Mouse (Mus musculus) limb, embryonic 14.5 days (tissue): Measurements from ENCODE around the gene Kcna2. TPM values are rescaled to one million over a fixed set of nuclear protein-coding genes. Genes with fewer than 3 reads are reported as not detected.

ENCODE experiments used
- ATAC-seq: fragments of 200-750 bp; cut with Nextera tagmentation; 2 replicates; pipeline ENCODE4 v1.8.0; 2017; ENCODE audit warnings: low read depth, moderate number of reproducible peaks, moderate TSS enrichment; ENCODE audit not compliant: low FRiP score
- DNase-seq: peaks from one replicate; pipeline ENCODE4 v3.0.0-alpha.2; 2015; ENCODE audit warnings: low spot score
- H3K27ac ChIP-seq: fragments of 300-500 bp; sonication (generic); replicated peaks from 2 replicates; pipeline ENCODE4 v1.5.1; 2014; ENCODE audit warnings: low read depth, mild to moderate bottlenecking, low read length, moderate library complexity, mixed read lengths
- H3K27me3 ChIP-seq: fragments of 300-500 bp; sonication (generic); 2 replicates; pipeline ENCODE4 v1.6.1; 2014; ENCODE audit warnings: low read length, mixed read lengths; ENCODE audit not compliant: control insufficient read depth, insufficient read depth
- H3K36me3 ChIP-seq: fragments of 300-500 bp; sonication (generic); 2 replicates; pipeline ENCODE4 v1.6.1; 2014; ENCODE audit warnings: mild to moderate bottlenecking, low read length, moderate library complexity, mixed read lengths; ENCODE audit not compliant: control insufficient read depth, insufficient read depth
- H3K4me1 ChIP-seq: fragments of 300-500 bp; sonication (generic); 2 replicates; pipeline ENCODE4 v1.6.1; 2014; ENCODE audit warnings: antibody characterized with exemption, low read length, mixed read lengths; ENCODE audit not compliant: control insufficient read depth, insufficient read depth
- H3K4me2 ChIP-seq: fragments of 300-500 bp; sonication (generic); replicated peaks from 2 replicates; pipeline ENCODE4 v1.6.1; 2014; ENCODE audit warnings: low read depth, mild to moderate bottlenecking, low read length, moderate library complexity; ENCODE audit not compliant: severe bottlenecking
- H3K4me3 ChIP-seq: fragments of 300-500 bp; sonication (generic); replicated peaks from 2 replicates; pipeline ENCODE4 v1.5.1; 2014; ENCODE audit warnings: low read length
- H3K9ac ChIP-seq: fragments of 300-500 bp; sonication (generic); 2 replicates; pipeline ENCODE4 v1.6.1; 2014; ENCODE audit warnings: mild to moderate bottlenecking, low read depth, low read length, moderate library complexity; ENCODE audit not compliant: severe bottlenecking
- H3K9me3 ChIP-seq: fragments of 300-500 bp; sonication (generic); 2 replicates; pipeline ENCODE4 v1.6.1; 2016; ENCODE audit warnings: low read length; ENCODE audit not compliant: control insufficient read depth
- POLR2A ChIP-seq: fragments of 200-500 bp; IDR thresholded peaks from 2 replicates; pipeline ENCODE4 v1.8.0; 2012; ENCODE audit warnings: inconsistent platforms, mild to moderate bottlenecking, moderate library complexity, borderline replicate concordance; ENCODE audit not compliant: insufficient read depth, insufficient read length; ENCODE audit errors: extremely low read depth
- WGBS: fragments of 180-500 bp; shearing (Covaris S2); extraction: QIAGEN DNeasy Blood & Tissue Kit; methylation state at CpG from one replicate; pipeline ENCODE4 v1.1.7; 2014; 5-methylcytosine and 5-hydroxymethylcytosine counted together
- polyA plus RNA-seq, 2 experiments: library from polyadenylated mRNA; depleted of rRNA in 1 of 2; stranded (reverse) in 1 of 2; unstranded in 1 of 2; fragments of >200 nt; fragmentation: Nextera tagmentation in 1 of 2; extraction: Ambion mirVana in 1 of 2; gene quantifications; 2 replicates each; pipeline versions ENCODE4 v1.2.1 to v1.2.3; 2012 to 2014

The Kcna2 gene
- polyA plus RNA-seq, 2 experiments, result 0.25 to 0.47 TPM

DNA sequence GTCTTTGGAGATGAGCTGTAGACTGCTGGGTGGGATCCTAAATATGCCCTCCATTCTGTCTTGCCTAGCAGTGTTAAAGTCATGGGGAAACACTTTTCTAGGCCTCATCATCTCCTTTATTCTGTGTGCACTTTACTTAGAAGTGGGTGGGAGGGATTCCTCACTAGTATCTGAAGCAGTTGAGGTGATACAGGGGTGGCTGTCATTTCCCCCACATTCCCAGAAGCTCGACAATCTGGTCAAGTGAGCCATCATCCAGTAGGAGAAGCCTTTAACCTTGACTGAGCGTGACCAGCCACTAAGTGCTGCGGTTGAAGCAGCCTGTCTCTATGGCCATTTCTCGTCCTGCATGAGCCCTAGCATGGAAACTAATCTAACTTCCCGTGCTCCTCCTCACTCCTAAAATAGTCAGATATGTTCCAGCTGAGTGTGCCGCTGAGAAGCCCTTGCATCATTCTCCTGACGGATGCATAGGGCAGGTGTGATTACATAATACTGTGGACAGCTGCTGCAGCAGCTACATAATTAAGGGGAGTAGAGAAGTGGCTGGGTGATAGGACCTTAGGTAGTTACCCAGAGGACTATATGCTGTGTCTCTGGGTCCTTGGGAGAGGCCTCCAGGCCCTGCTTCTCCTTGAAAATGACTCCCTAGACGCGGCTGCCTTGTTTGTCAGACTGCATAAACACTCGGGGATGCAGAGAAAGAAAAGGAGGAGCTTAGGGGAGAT lies 12.2 kb downstream of the Kcna2 start:
- no peak for TF ChIP-seq POLR2A

DNA sequence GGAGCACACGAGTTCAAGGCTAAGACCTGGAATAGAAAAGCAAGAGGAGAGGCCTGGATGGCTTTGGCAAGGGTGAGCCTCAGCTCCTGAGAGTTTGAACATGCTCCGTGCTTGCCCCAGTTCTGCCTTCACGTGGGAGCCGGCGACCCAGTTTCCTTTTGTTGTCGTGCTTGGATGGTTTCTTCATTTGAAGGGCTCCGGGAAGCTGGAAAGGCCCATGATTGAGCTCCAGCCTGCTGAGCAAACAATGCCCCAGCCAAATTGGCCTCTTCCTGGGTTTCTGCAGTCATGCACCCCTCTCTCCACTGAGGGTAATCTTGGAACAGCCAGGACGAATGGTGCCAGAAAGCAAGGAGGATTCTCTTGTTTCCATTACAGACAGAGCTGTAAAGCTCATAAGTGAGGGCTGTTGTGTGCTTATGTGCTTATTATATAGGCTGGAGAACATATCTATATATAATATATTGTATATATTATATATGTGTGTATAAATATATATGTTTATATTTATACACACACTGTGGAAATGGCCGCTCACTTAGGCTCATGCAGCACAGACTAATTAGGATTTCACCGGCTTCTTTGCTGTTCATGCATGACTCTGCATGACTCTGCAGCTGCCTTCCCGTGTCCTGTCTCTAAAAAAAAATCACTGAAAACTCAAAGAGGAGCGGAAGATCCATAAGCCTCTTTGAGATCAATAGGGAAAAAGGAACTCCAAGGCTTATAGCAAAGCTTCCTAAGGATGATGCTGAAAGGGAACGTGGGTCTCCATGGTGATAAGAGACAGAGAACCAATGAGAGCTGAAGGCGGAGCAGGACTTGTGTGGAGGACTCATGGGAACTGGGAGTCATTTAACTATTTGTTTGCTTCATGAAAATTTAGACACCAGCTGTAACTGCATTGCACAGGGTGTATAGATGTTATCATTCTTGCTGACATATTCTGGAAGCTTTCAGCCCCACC lies 13.1 kb downstream of the Kcna2 start:
- no peaks in the 10 kb centered on the region for H3K27me3 ChIP-seq
- H3K36me3 ChIP-seq, result no peaks in the 10 kb centered on the region
- WGBS, result 65% methylated on average over 14 of the region's 14 CpGs
- H3K9ac ChIP-seq, result no peak overlapping the region
- H3K4me1 ChIP-seq, result no peaks in the 10 kb centered on the region
- H3K27ac ChIP-seq, result no peak overlapping the region
- H3K4me3 ChIP-seq, result no peak overlapping the region
- TF ChIP-seq POLR2A, result no peak
- no peak overlapping the region for H3K4me2 ChIP-seq
- DNase-seq, result no peak
- ATAC-seq, result no peak
- no peaks in the 10 kb centered on the region for H3K9me3 ChIP-seq

More for the DNA sequence above, 12.2 kb downstream of the Kcna2 start:
- Histone ChIP-seq H3K4me1 (no peaks in the 10 kb centered on the region), H3K36me3 (no peaks in the 10 kb centered on the region), H3K4me3 (no peak overlapping the region), H3K9ac (no peak overlapping the region), H3K9me3 (no peaks in the 10 kb centered on the region), H3K27me3 (no peaks in the 10 kb centered on the region), H3K27ac (no peak overlapping the region), H3K4me2 (no peak overlapping the region)
- ATAC-seq, result no peak
- DNase-seq, result no peak
- 74% methylated on average over 10 of the region's 10 CpGs for WGBS

DNA sequence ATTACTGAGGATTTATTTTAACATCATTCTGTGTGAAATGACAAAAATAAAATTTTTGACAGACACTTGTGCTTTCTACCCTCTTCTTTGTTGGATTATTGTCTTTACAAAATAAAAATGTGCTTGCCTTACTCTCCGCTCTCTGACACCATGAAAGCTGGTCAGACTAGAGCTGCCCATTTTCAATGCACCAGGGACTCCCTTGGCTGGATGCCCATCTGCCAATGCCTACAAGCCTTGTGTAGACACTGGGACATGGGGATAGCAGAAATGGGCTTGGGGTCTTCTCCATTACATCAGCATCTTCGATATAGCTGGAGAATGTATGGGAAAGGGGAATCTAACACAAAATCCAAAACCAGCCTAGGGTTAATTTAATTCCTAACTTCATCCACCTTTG lies 14.0 kb downstream of the Kcna2 start:
- TF ChIP-seq POLR2A, result no peak
- Histone ChIP-seq H3K4me2 (no peak overlapping the region), H3K36me3 (no peaks in the 10 kb centered on the region), H3K27ac (no peak overlapping the region), H3K4me3 (no peak overlapping the region), H3K27me3 (no peaks in the 10 kb centered on the region), H3K9ac (no peak overlapping the region), H3K9me3 (no peaks in the 10 kb centered on the region), H3K4me1 (no peaks in the 10 kb centered on the region)
- no peak for DNase-seq
- ATAC-seq, result no peak
- WGBS, result 96% methylated on average over 2 of the region's 2 CpGs

DNA sequence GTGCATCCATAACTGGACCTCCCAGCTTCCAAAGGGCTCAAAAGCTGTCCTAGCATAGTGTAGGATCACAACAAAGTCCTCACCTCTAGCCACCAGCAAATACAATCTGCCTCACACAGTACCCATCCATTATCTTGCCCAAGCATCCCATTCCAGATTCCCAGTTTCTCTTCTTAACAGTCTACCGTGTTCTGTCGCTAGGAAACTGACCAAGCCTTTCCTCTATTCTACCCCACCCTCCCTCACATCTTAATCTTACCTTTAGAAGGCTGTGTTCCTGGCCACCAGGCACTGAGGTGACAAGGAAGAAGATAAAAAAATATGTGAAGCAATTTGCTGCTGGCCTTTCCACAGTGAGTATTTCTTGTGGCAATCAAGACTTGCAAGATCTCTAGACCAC lies 14.8 kb downstream of the Kcna2 start:
- no peak for TF ChIP-seq POLR2A
- H3K27me3 ChIP-seq, result no peaks in the 10 kb centered on the region
- no peak overlapping the region for H3K9ac ChIP-seq
- H3K36me3 ChIP-seq, result no peaks in the 10 kb centered on the region
- H3K27ac ChIP-seq, result no peak overlapping the region
- no peak overlapping the region for H3K4me3 ChIP-seq
- DNase-seq, result no peak
- H3K9me3 ChIP-seq, result no peaks in the 10 kb centered on the region
- 82% methylated on average over 2 of the region's 2 CpGs for WGBS
- no peaks in the 10 kb centered on the region for H3K4me1 ChIP-seq
- no peak overlapping the region for H3K4me2 ChIP-seq
- ATAC-seq, result no peak

DNA sequence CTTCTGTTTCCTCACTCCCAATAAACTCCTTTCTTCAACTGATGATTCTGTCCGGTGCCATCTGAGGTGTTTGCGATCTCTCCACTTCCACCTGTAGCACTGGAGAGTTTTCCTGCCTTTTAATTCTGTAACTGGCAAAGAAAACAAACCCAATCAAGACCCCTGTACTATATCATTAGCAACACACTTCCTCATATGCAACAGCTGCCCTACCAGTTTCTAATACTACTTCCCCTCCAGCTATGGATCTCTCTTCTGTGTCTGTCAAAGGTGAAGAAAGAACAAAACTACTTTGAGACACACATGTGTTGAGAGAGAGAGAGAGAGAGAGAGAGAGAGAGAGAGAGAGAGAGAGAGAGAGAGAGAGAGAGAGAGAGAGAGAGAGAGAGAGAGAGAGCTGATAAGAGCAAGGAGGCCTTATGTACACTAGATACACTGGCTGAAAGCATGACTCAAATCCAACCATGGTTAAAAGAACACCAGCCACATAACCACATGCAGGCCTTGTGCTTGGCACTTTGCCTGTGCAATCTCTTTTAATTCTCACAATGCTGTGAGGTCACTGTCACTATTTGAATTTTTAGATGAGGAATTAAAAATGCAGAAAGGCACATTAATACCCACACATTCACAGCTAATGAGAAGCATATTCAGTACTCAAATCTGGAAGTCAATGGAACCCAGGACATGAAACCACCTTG lies 19.1 kb downstream of the Kcna2 start:
- H3K27me3 ChIP-seq, result no peaks in the 10 kb centered on the region
- TF ChIP-seq POLR2A, result no peak
- ATAC-seq (no peak), DNase-seq (no peak)
- no peaks in the 10 kb centered on the region for H3K4me1 ChIP-seq
- WGBS, result 76% methylated on average over 2 of the region's 2 CpGs
- H3K4me3 ChIP-seq, result no peak overlapping the region
- H3K27ac ChIP-seq, result no peak overlapping the region
- H3K36me3 ChIP-seq, result no peaks in the 10 kb centered on the region
- no peak overlapping the region for H3K9ac ChIP-seq
- H3K9me3 ChIP-seq, result no peaks in the 10 kb centered on the region
- no peak overlapping the region for H3K4me2 ChIP-seq
